Mouse (Mus musculus): Measurements from ENCODE around the gene Cmc2.

Cmc2 gene

DNA sequence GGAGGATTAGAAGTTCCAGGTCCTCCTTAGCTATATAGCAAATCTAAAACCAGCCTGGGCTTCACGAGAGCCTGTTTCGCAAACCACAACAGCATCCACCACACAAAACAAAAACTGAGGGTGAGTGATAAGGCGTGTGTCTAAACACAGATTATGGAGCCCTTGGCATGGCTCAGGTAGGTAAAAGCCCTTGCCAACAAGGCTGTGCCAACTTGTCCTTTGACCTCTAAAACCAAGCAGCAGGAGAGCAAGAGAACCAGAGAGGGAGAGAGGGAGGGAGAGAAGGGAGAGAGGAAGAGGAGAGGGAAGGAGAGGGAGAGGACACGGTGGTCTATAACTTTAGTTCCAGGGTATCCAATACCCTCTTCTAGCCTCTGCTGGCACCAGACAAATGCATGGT, 59.1 kb downstream of the Cmc2 start:
- H3K36me3 ChIP-seq (ENCODE audit: insufficient read depth, low read length): no peaks in the 10 kb centered on the region
- H3K4me1 ChIP-seq (replicated peaks; ENCODE audit: low read depth, low read length): peaks cover 6% of the 10 kb centered on the region; the same call in 1 of the 2 replicates
- no peak overlapping the region for H3K4me3 ChIP-seq (replicated peaks; ENCODE audit: low read length)
- H3K9me3 ChIP-seq (ENCODE audit: low read length): peaks cover 6% of the 10 kb centered on the region
- TF ChIP-seq CTCF (conservative IDR thresholded peaks at IDR 0.05; ENCODE audit: low read length) (no peak), NANOG (IDR thresholded peaks at IDR 0.05; ENCODE audit: borderline replicate concordance, low read length) (no peak), POU5F1 (IDR thresholded peaks at IDR 0.05; ENCODE audit: borderline replicate concordance, low read length) (no peak)
- H3K27me3 ChIP-seq (ENCODE audit: insufficient read depth, low read length): peaks cover 48% of the 10 kb centered on the region

DNA sequence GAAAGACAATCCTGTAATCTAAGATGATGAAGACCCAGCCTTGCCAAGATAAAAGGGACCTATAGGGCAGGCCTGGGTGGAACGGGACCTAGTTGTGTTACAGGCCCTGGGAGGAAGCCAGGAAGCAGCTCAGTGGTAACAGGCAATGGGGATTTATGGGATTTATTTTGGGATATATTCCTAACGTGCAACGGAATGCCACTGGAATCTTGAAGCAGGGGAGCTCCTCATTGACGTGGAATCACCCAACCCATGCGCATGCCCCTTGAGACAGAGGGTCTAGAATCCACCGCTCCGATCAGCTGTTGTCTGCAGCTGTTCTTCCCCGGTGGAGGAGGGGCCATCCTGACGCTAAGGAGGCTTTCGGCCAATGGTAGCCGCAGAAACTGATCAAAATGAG, 69.2 kb downstream of the Cmc2 start:
- peaks cover 6% of the 10 kb centered on the region for H3K9me3 ChIP-seq (ENCODE audit: low read length)
- no peak overlapping the region for H3K4me3 ChIP-seq (replicated peaks; ENCODE audit: low read length)
- no peak for TF ChIP-seq CTCF (conservative IDR thresholded peaks at IDR 0.05; ENCODE audit: low read length)
- TF ChIP-seq POU5F1 (IDR thresholded peaks at IDR 0.05; ENCODE audit: borderline replicate concordance, low read length): no peak
- TF ChIP-seq NANOG (IDR thresholded peaks at IDR 0.05; ENCODE audit: borderline replicate concordance, low read length): no peak
- peaks cover 27% of the 10 kb centered on the region for H3K27me3 ChIP-seq (ENCODE audit: insufficient read depth, low read length)
- H3K4me1 ChIP-seq (replicated peaks; ENCODE audit: low read depth, low read length): no peaks in the 10 kb centered on the region
- H3K36me3 ChIP-seq (ENCODE audit: insufficient read depth, low read length): no peaks in the 10 kb centered on the region

- Histone ChIP-seq H3K4me3 (replicated peaks; ENCODE audit: low read length) (no peak overlapping the region), H3K9me3 (ENCODE audit: low read length) (peaks cover 6% of the 10 kb centered on the region), H3K36me3 (ENCODE audit: insufficient read depth, low read length) (no peaks in the 10 kb centered on the region), H3K4me1 (replicated peaks; ENCODE audit: low read depth, low read length) (no peaks in the 10 kb centered on the region), H3K27me3 (ENCODE audit: insufficient read depth, low read length) (peaks cover 32% of the 10 kb centered on the region)
- TF ChIP-seq POU5F1 (IDR thresholded peaks at IDR 0.05; ENCODE audit: borderline replicate concordance, low read length) (no peak), NANOG (IDR thresholded peaks at IDR 0.05; ENCODE audit: borderline replicate concordance, low read length) (no peak), CTCF (conservative IDR thresholded peaks at IDR 0.05; ENCODE audit: low read length) (no peak)
These were observed 73.2 kb downstream of the Cmc2 start for GRCm38 (mm10) chr8:116848042-116848441.

- Histone ChIP-seq H3K27me3 (ENCODE audit: insufficient read depth, low read length) (peaks cover 45% of the 10 kb centered on the region), H3K4me1 (replicated peaks; ENCODE audit: low read depth, low read length) (no peaks in the 10 kb centered on the region), H3K36me3 (ENCODE audit: insufficient read depth, low read length) (no peaks in the 10 kb centered on the region), H3K4me3 (replicated peaks; ENCODE audit: low read length) (no peak overlapping the region), H3K9me3 (ENCODE audit: low read length) (no peaks in the 10 kb centered on the region; the same call in 1 of the 2 replicates)
- TF ChIP-seq NANOG (IDR thresholded peaks at IDR 0.05; ENCODE audit: borderline replicate concordance, low read length) (no peak), POU5F1 (IDR thresholded peaks at IDR 0.05; ENCODE audit: borderline replicate concordance, low read length) (no peak), CTCF (conservative IDR thresholded peaks at IDR 0.05; ENCODE audit: low read length) (no peak)
These were observed 78.6 kb downstream of the Cmc2 start for GRCm38 (mm10) chr8:116842678-116843077.
